Mouse (Mus musculus): Measurements from ENCODE around the gene Skap2. TPM values are rescaled to one million over a fixed set of nuclear protein-coding genes. Genes with fewer than 3 reads are reported as not detected.

Gene Skap2
- polyA plus RNA-seq, 1 experiment from 2014 or later, result 22.4 TPM

- no peaks in the 10 kb centered on the region for H3K4me1 ChIP-seq (replicated peaks)
- no peaks in the 10 kb centered on the region for H3K27me3 ChIP-seq
- no peak overlapping the region for H3K4me2 ChIP-seq
- DNase-seq, result no peak
- no peak for ATAC-seq (ENCODE audit: low read depth)
- H3K27ac ChIP-seq, result no peak overlapping the region
- no peak overlapping the region for H3K9ac ChIP-seq
- H3K4me3 ChIP-seq (replicated peaks), result no peak overlapping the region
- H3K9me3 ChIP-seq (replicated peaks), result no peaks in the 10 kb centered on the region
- no peaks in the 10 kb centered on the region for H3K36me3 ChIP-seq
- 58% methylated on average over 4 of the region's 4 CpGs for WGBS (ENCODE audit: insufficient replicate concordance)
Measured at GRCm38 (mm10) chr6:51825621-51826021, 186.7 kb downstream of the Skap2 start.

GRCm38 (mm10) chr6:51824136-51824830 is 188.1 kb downstream of the Skap2 start:
- H3K4me1 ChIP-seq (replicated peaks), result no peaks in the 10 kb centered on the region
- no peak for ATAC-seq (ENCODE audit: low read depth)
- H3K9ac ChIP-seq, result no peak overlapping the region
- no peak overlapping the region for H3K4me2 ChIP-seq
- no peak overlapping the region for H3K4me3 ChIP-seq (replicated peaks)
- 62% methylated on average over 9 of the region's 9 CpGs for WGBS (ENCODE audit: insufficient replicate concordance)
- no peak for DNase-seq
- H3K36me3 ChIP-seq, result no peaks in the 10 kb centered on the region
- no peaks in the 10 kb centered on the region for H3K27me3 ChIP-seq
- no peak overlapping the region for H3K27ac ChIP-seq
- H3K9me3 ChIP-seq (replicated peaks), result no peaks in the 10 kb centered on the region

- no peak overlapping the region for H3K9ac ChIP-seq
- 52% methylated on average over 4 of the region's 4 CpGs for WGBS (ENCODE audit: insufficient replicate concordance)
Measured at GRCm38 (mm10) chr6:51822049-51822448, 190.3 kb downstream of the Skap2 start.

GRCm38 (mm10) chr6:51820853-51821252 is 191.5 kb downstream of the Skap2 start:
- 34% methylated on average over 5 of the region's 5 CpGs for WGBS (ENCODE audit: insufficient replicate concordance)
- DNase-seq (no peak), ATAC-seq (ENCODE audit: low read depth) (no peak)
- H3K4me3 ChIP-seq (replicated peaks), result no peak overlapping the region
- H3K36me3 ChIP-seq, result no peaks in the 10 kb centered on the region
- H3K27me3 ChIP-seq, result no peaks in the 10 kb centered on the region
- no peak overlapping the region for H3K9ac ChIP-seq
- no peaks in the 10 kb centered on the region for H3K4me1 ChIP-seq (replicated peaks)
- H3K27ac ChIP-seq, result no peak overlapping the region
- H3K4me2 ChIP-seq, result no peak overlapping the region
- no peaks in the 10 kb centered on the region for H3K9me3 ChIP-seq (replicated peaks)

More at GRCm38 (mm10) chr6:51822049-51822448, 190.3 kb downstream of the Skap2 start:
- no peaks in the 10 kb centered on the region for H3K27me3 ChIP-seq
- H3K4me1 ChIP-seq (replicated peaks), result no peaks in the 10 kb centered on the region
- H3K36me3 ChIP-seq, result no peaks in the 10 kb centered on the region
- DNase-seq (no peak), ATAC-seq (ENCODE audit: low read depth) (no peak)
- no peak overlapping the region for H3K4me3 ChIP-seq (replicated peaks)
- H3K9me3 ChIP-seq (replicated peaks), result no peaks in the 10 kb centered on the region
- no peak overlapping the region for H3K4me2 ChIP-seq
- no peak overlapping the region for H3K27ac ChIP-seq

- no peaks in the 10 kb centered on the region for H3K9me3 ChIP-seq (replicated peaks)
- no peak for DNase-seq
- ATAC-seq (ENCODE audit: low read depth), result no peak
- H3K36me3 ChIP-seq, result no peaks in the 10 kb centered on the region
- H3K4me3 ChIP-seq (replicated peaks), result no peak overlapping the region
- 60% methylated on average over 6 of the region's 6 CpGs for WGBS (ENCODE audit: insufficient replicate concordance)
- no peaks in the 10 kb centered on the region for H3K4me1 ChIP-seq (replicated peaks)
- no peak overlapping the region for H3K4me2 ChIP-seq
- H3K27me3 ChIP-seq, result no peaks in the 10 kb centered on the region
- H3K27ac ChIP-seq, result no peak overlapping the region
- H3K9ac ChIP-seq, result no peak overlapping the region
Measured at GRCm38 (mm10) chr6:51816892-51817621, 195.3 kb downstream of the Skap2 start.

GRCm38 (mm10) chr6:51810906-51811305 is 201.4 kb downstream of the Skap2 start:
- H3K4me1 ChIP-seq (replicated peaks), result no peaks in the 10 kb centered on the region
- no peaks in the 10 kb centered on the region for H3K36me3 ChIP-seq
- no peaks in the 10 kb centered on the region for H3K27me3 ChIP-seq
- H3K27ac ChIP-seq, result no peak overlapping the region
- H3K4me2 ChIP-seq, result no peak overlapping the region
- no peak overlapping the region for H3K9ac ChIP-seq
- no peaks in the 10 kb centered on the region for H3K9me3 ChIP-seq (replicated peaks)
- ATAC-seq (ENCODE audit: low read depth) (no peak), DNase-seq (no peak)
- no peak overlapping the region for H3K4me3 ChIP-seq (replicated peaks)
- 59% methylated on average over 4 of the region's 4 CpGs for WGBS (ENCODE audit: insufficient replicate concordance)

GRCm38 (mm10) chr6:51809164-51809824 is 203.1 kb downstream of the Skap2 start:
- WGBS (ENCODE audit: insufficient replicate concordance), result 70% methylated on average over 12 of the region's 12 CpGs

GRCm38 (mm10) chr6:51808011-51808410 is 204.3 kb downstream of the Skap2 start:
- no peaks in the 10 kb centered on the region for H3K4me1 ChIP-seq (replicated peaks)

More at GRCm38 (mm10) chr6:51809164-51809824, 203.1 kb downstream of the Skap2 start:
- H3K9ac ChIP-seq, result no peak overlapping the region
- H3K27me3 ChIP-seq, result no peaks in the 10 kb centered on the region
- no peak for ATAC-seq (ENCODE audit: low read depth)
- no peak overlapping the region for H3K27ac ChIP-seq
- H3K4me3 ChIP-seq (replicated peaks), result no peak overlapping the region
- H3K36me3 ChIP-seq, result no peaks in the 10 kb centered on the region
- no peak overlapping the region for H3K4me2 ChIP-seq
- H3K9me3 ChIP-seq (replicated peaks), result no peaks in the 10 kb centered on the region
- no peaks in the 10 kb centered on the region for H3K4me1 ChIP-seq (replicated peaks)
- DNase-seq, result no peak

More at GRCm38 (mm10) chr6:51808011-51808410, 204.3 kb downstream of the Skap2 start:
- no peaks in the 10 kb centered on the region for H3K36me3 ChIP-seq
- no peak overlapping the region for H3K4me3 ChIP-seq (replicated peaks)
- no peak overlapping the region for H3K4me2 ChIP-seq
- H3K9ac ChIP-seq, result no peak overlapping the region
- no peak for DNase-seq
- no peak overlapping the region for H3K27ac ChIP-seq
- H3K27me3 ChIP-seq, result no peaks in the 10 kb centered on the region
- H3K9me3 ChIP-seq (replicated peaks), result no peaks in the 10 kb centered on the region
- ATAC-seq (ENCODE audit: low read depth), result no peak
- 60% methylated on average over 6 of the region's 6 CpGs for WGBS (ENCODE audit: insufficient replicate concordance)

Other genes starting within 250 kb of the Skap2 start
- gene Hoxa1, start 145.8 kb upstream of the Skap2 start, polyA plus RNA-seq (2015; fragmentation: Nextera tagmentation; extraction: Ambion mirVana), result 0.52 and 0.66 TPM in 2 replicates
- gene Hoxa2, start 152.3 kb upstream of the Skap2 start, polyA plus RNA-seq (2015; fragmentation: Nextera tagmentation; extraction: Ambion mirVana), result 0.63 and 0.82 TPM in 2 replicates
- 0.02 and 0.06 TPM in 2 replicates for gene 5730596B20Rik, start 164.9 kb upstream of the Skap2 start, polyA plus RNA-seq (2015; fragmentation: Nextera tagmentation; extraction: Ambion mirVana)
- 0.17 and 0.30 TPM in 2 replicates for gene Hoxa4, start 179.2 kb upstream of the Skap2 start, polyA plus RNA-seq (2015; fragmentation: Nextera tagmentation; extraction: Ambion mirVana)
- gene Hoxa5, start 192.0 kb upstream of the Skap2 start, polyA plus RNA-seq (2015; fragmentation: Nextera tagmentation; extraction: Ambion mirVana), result 0.83 and 1.2 TPM in 2 replicates
- gene Hoxa6, start 196.2 kb upstream of the Skap2 start, polyA plus RNA-seq (2015; fragmentation: Nextera tagmentation; extraction: Ambion mirVana), result not detected in 2 replicates
- 0.24 and 0.43 TPM in 2 replicates for gene Hoxa3, start 200.8 kb upstream of the Skap2 start, polyA plus RNA-seq (2015; fragmentation: Nextera tagmentation; extraction: Ambion mirVana)
- not detected in 2 replicates for gene Gm28308, start 200.8 kb upstream of the Skap2 start, polyA plus RNA-seq (2015; fragmentation: Nextera tagmentation; extraction: Ambion mirVana)
- gene Hoxa7, start 209.3 kb upstream of the Skap2 start, polyA plus RNA-seq (2015; fragmentation: Nextera tagmentation; extraction: Ambion mirVana), result 0.52 and 0.59 TPM in 2 replicates
- 0.44 and 0.89 TPM in 2 replicates for gene Hoxa9, start 218.5 kb upstream of the Skap2 start, polyA plus RNA-seq (2015; fragmentation: Nextera tagmentation; extraction: Ambion mirVana)
- 0.14 and 0.15 TPM in 2 replicates for gene Hoxa10, start 228.3 kb upstream of the Skap2 start, polyA plus RNA-seq (2015; fragmentation: Nextera tagmentation; extraction: Ambion mirVana)
- not detected in 2 replicates for gene Hoxa11, start 233.3 kb upstream of the Skap2 start, polyA plus RNA-seq (2015; fragmentation: Nextera tagmentation; extraction: Ambion mirVana)
- gene Hoxa13, start 248.3 kb upstream of the Skap2 start, polyA plus RNA-seq (2015; fragmentation: Nextera tagmentation; extraction: Ambion mirVana), result not detected in 2 replicates